Mouse (Mus musculus) macrophage (primary cell): ENCODE measurements around the gene Krtap5-1. TPM values are rescaled to one million over a fixed set of nuclear protein-coding genes. Genes with fewer than 3 reads are reported as not detected.
"Not testable (repeated sequence)": the region's sequence is repeated elsewhere in the genome, so short reads cannot be mapped to it uniquely, and the experiment has no call there.

Source experiments
- H3K27ac ChIP-seq: fragments of 350-480 bp; formaldehyde crosslinking; 2 replicates; pipeline ENCODE4 v1.9.0; 2021
- H3K36me3 ChIP-seq: fragments of 350-480 bp; formaldehyde crosslinking; 2 replicates; pipeline ENCODE4 v1.9.0; 2021; ENCODE audit errors: inconsistent target
- H3K4me3 ChIP-seq: fragments of 350-480 bp; formaldehyde crosslinking; 2 replicates; pipeline ENCODE4 v1.9.0; 2021; ENCODE audit errors: inconsistent target
- H3K79me2 ChIP-seq: fragments of 350-480 bp; formaldehyde crosslinking; 2 replicates; pipeline ENCODE4 v1.9.0; 2021; ENCODE audit errors: inconsistent target
- WGBS: methylation state at CpG from one replicate; pipeline ENCODE4 v1.1.7; 2026; ENCODE audit warnings: inconsistent platforms; ENCODE audit not compliant: missing documents; 5-methylcytosine and 5-hydroxymethylcytosine counted together
- polyA plus RNA-seq: library from polyadenylated mRNA; stranded (reverse); fragments of 250-400 nt; gene quantifications from 3 replicates; pipeline ENCODE4 v1.2.4, GENCODE M21; 2018; ENCODE audit warnings: inconsistent platforms

Krtap5-1 gene
- polyA plus RNA-seq, 1 experiment from 2014 or later, result not detected

DNA sequence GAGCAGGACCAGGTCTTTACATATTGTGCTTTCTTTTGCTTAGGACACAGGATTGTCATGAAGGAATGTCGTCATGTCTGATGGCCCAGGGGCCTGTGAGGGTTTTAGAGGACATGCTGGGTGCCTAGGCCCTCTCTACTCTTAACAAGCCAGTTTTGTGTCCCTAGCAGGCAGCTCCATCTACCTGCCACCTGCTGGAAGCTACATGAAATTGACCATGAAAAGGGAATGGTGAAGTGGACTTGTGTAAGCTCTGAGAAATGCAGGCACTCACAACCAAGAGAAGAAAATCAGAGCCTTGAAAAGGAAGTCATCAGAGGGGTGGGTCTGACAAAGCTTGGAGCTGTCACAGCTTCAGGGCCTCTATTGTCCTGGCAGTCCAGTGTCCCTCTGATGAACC lies 17.6 kb downstream of the Krtap5-1 start:
- not testable (repeated sequence) for H3K36me3 ChIP-seq, H3K4me3 ChIP-seq, H3K27ac ChIP-seq, H3K79me2 ChIP-seq
- 100% methylated on average over 1 of the region's 1 CpGs for WGBS

- not testable (repeated sequence) for H3K36me3 ChIP-seq, H3K27ac ChIP-seq, H3K79me2 ChIP-seq, H3K4me3 ChIP-seq
- WGBS, result 0% methylated on average over 3 of the region's 3 CpGs
Observed at GRCm38 (mm10) chr7:142278183-142278582, 18.7 kb downstream of the Krtap5-1 start.

GRCm38 (mm10) chr7:142274263-142274662 lies 22.7 kb downstream of the Krtap5-1 start, which contains the start of gene Gm4559:
Gm4559 (minus strand) TSS chr7:142274363.
- not testable (repeated sequence) for H3K79me2 ChIP-seq, H3K36me3 ChIP-seq, H3K27ac ChIP-seq, H3K4me3 ChIP-seq

DNA sequence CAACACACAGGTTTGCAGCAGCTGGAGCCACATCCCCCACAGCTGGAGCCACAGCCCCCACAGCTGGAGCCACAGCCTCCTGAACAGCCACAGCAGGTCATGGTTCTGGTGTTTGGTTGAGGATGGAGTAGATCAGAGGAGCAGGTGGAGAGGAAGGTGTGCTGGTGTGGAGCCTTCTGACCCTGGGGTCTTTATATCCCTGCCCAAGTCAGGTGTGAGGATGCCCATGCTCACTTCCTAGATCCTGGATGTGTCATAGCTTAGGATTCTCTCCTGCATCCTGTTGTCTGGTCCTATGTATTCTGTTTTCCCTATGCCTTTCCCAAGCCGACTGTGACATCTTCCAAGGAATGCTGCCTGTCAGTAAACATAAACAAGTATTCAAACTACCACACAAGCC lies 38.7 kb downstream of the Krtap5-1 start, which contains the start of gene Gm2431:
Gene Gm2431 (minus strand): TSS at position 101 of the 400 bp plus-strand sequence.
- H3K27ac ChIP-seq, H3K36me3 ChIP-seq, H3K4me3 ChIP-seq, H3K79me2 ChIP-seq: not testable (repeated sequence)
- 29% methylated on average over 1 of the region's 1 CpGs for WGBS

- Histone ChIP-seq H3K79me2 (no peaks in the 10 kb centered on the region), H3K4me3 (no peak overlapping the region), H3K27ac (no peak overlapping the region), H3K36me3 (no peaks in the 10 kb centered on the region)
- 4% methylated on average over 2 of the region's 2 CpGs for WGBS
Observed at GRCm38 (mm10) chr7:142255517-142255916, 41.4 kb downstream of the Krtap5-1 start.

- Histone ChIP-seq H3K27ac (no peak overlapping the region), H3K4me3 (no peak overlapping the region), H3K79me2 (no peaks in the 10 kb centered on the region), H3K36me3 (no peaks in the 10 kb centered on the region)
- 0% methylated on average over 1 of the region's 1 CpGs for WGBS
Observed at GRCm38 (mm10) chr7:142249824-142250223, 47.1 kb downstream of the Krtap5-1 start.

Other genes with a start within 250 kb of the Krtap5-1 start
- gene Mob2, start 236.1 kb downstream of the Krtap5-1 start, polyA plus RNA-seq, result 22.8 to 35.4 TPM (median 31.3 TPM) in 3 replicates
- 0.22 to 1.2 TPM (median 0.47 TPM) in 3 replicates for gene Dusp8, start 201.3 kb downstream of the Krtap5-1 start, polyA plus RNA-seq
- gene Gm45618, start 176.4 kb downstream of the Krtap5-1 start, polyA plus RNA-seq, result not detected in 3 replicates
- not detected in 3 replicates for gene Gm39115, start 161.1 kb downstream of the Krtap5-1 start, polyA plus RNA-seq
- not detected in 3 replicates for gene Gm45337, start 152.5 kb downstream of the Krtap5-1 start, polyA plus RNA-seq
- gene Gm29735, start 140.0 kb downstream of the Krtap5-1 start, polyA plus RNA-seq, result not detected in 3 replicates
- gene Gm4553, start 131.4 kb downstream of the Krtap5-1 start, polyA plus RNA-seq, result not detected in 3 replicates
- not detected in 3 replicates for gene Krtap5-2, start 121.1 kb downstream of the Krtap5-1 start, polyA plus RNA-seq
- not detected in 3 replicates for gene Gm10153, start 106.7 kb downstream of the Krtap5-1 start, polyA plus RNA-seq
- not detected in 3 replicates for gene Krtap5-3, start 95.8 kb downstream of the Krtap5-1 start, polyA plus RNA-seq
- gene Gm7579, start 85.3 kb downstream of the Krtap5-1 start, polyA plus RNA-seq, result not detected in 3 replicates
- gene Krtap5-5, start 67.1 kb downstream of the Krtap5-1 start, polyA plus RNA-seq, result not detected in 3 replicates
- not detected in 3 replicates for gene Gm40460, start 56.0 kb downstream of the Krtap5-1 start, polyA plus RNA-seq
- not detected in 3 replicates for gene Gm2431, start 38.8 kb downstream of the Krtap5-1 start, polyA plus RNA-seq
- gene Gm4559, start 22.8 kb downstream of the Krtap5-1 start, polyA plus RNA-seq, result not detected in 3 replicates
- not detected in 3 replicates for gene Krtap5-4, start 6.4 kb upstream of the Krtap5-1 start, polyA plus RNA-seq
- not detected in 3 replicates for gene Ifitm10, start 76.6 kb upstream of the Krtap5-1 start, polyA plus RNA-seq
- gene Gm49369, start 85.5 kb upstream of the Krtap5-1 start, polyA plus RNA-seq, result 9.6 to 6,145 TPM (median 21.2 TPM) in 3 replicates
- 15,815 to 17,787 TPM (median 16,857 TPM) in 3 replicates for gene Ctsd, start 90.9 kb upstream of the Krtap5-1 start, polyA plus RNA-seq
- gene Syt8, start 137.7 kb upstream of the Krtap5-1 start, polyA plus RNA-seq, result 3.2 to 10.3 TPM (median 4.8 TPM) in 3 replicates
- gene Tnni2, start 144.7 kb upstream of the Krtap5-1 start, polyA plus RNA-seq, result 13.4 to 20.6 TPM (median 18.0 TPM) in 3 replicates
- gene Lsp1, start 163.7 kb upstream of the Krtap5-1 start, polyA plus RNA-seq, result 30.8 to 130 TPM (median 114 TPM) in 3 replicates
- 0.75 TPM in 1 of 3 replicates, not detected in the others for gene Tnnt3, start 201.7 kb upstream of the Krtap5-1 start, polyA plus RNA-seq
- 31.4 to 47.4 TPM (median 43.1 TPM) in 3 replicates for gene Mrpl23, start 235.6 kb upstream of the Krtap5-1 start, polyA plus RNA-seq